Mouse (Mus musculus): ENCODE data around the gene Oscp1. TPM values are rescaled to one million over a fixed set of nuclear protein-coding genes. Genes with fewer than 3 reads are reported as not detected.
"Not testable (repeated sequence)": the region's sequence is repeated elsewhere in the genome, so short reads cannot be mapped to it uniquely, and the experiment has no call there.

Gene Oscp1
- total RNA-seq, 2 experiments from 2014 or later, result 49.7 to 55.3 TPM

DNA sequence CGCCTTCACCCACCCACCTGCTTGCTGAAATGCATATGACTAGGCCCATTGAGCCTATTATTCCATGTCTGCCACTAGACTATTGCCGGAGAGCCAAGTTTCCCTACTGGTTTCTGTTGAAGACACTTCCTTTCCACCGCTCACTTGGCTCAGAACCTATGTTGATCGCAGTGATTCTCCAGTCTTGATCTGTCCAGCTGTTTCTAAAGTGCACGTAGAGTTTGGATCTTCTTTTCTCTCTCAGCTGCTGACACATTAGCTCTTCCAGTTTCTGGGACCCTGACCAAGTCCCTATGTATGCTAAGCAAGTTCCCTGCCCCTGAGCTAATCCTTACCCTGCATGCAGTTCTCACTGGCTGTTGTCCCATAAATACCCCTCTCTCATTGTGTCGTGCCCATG is 19.5 kb downstream of the Oscp1 start:
- DNase-seq (ENCODE audit: low spot score in 2 of 2), result no peak
- intact Hi-C loops (cut with DNase I), result no loop called here

DNA sequence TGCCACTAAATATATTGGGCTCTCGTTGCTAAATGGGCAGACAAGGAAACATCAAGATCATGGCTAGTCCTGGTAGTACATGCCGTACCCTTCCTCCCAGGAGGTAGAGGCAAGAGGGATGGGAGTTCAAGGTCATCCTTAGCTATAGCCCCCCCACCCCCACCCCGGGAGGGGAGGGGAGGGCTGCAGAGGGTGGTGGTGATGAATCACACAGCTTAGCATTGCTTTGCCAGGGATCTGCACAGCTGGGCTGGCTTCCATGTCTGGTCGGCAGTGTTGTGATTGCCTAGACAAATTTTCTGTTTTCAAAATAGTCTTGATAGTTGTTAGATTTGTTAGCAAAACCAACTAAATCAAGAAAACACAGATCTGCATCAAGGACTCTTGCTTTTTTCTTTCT is 20.9 kb downstream of the Oscp1 start:
- no peak for DNase-seq (ENCODE audit: low spot score in 2 of 2)
- intact Hi-C loops (cut with DNase I), result no loop called here

GRCm38 (mm10) chr4:126081601-126082000 is 23.2 kb downstream of the Oscp1 start:
- no peak for DNase-seq (ENCODE audit: low spot score in 2 of 2)
- intact Hi-C loops (cut with DNase I), result no loop called here

DNA sequence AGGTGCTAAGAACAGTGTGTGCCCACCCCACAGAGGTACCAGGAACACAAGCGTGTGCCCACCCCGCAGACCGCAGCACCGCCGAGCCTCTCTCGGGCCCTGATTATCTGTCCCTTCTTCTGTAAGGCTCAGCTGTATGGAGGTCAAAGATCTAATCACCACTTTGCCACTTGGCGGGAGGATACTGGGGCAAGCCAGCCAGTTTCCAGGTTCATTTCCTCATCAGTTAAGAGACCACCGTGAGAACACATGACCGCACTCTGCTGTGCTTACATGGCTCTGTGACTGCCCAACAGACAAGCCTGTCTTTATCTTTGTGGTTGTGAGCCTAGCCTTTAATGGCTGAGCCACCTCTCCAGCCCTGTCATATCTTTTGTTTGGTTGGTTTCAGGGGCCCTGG is 24.7 kb downstream of the Oscp1 start:
- intact Hi-C loops (cut with DNase I), result no loop called here

DNA sequence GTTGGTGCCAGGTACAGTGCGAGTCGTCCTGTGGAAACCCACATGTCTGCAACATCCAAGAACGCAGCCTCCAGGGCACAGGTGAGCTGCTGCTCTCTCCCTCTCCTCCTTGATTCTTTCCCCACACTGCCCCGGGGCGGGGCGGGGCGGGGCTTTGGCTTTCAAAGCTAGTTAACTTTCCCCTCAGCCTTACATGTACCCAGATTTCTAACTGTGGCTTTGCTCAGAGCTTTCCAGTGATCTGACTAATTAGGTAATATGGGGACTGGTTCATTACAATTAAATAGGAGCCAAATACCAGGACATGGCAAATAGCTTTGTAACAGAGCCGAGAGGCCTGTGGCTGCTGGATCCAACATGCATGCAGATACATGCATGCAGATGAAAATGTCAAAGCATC is 26.0 kb downstream of the Oscp1 start:
- intact Hi-C loops (cut with DNase I), result no loop called here
- no peak for DNase-seq (ENCODE audit: low spot score in 2 of 2)

More for the DNA sequence above, 24.7 kb downstream of the Oscp1 start:
- no peak for DNase-seq (ENCODE audit: low spot score in 2 of 2)

- intact Hi-C loops (cut with DNase I), result loop anchor here (2.0 to 5.0 kb wide), 2 partner anchors 25 to 176 kb away; partner anchors contain the start of gene Trappc3
- DNase-seq (ENCODE audit: low spot score in 2 of 2), result peak; percentile 77 to 83
These were observed 27.7 kb downstream of the Oscp1 start for GRCm38 (mm10) chr4:126085996-126086576.

- DNase-seq (ENCODE audit: low spot score in 2 of 2), result no peak
- intact Hi-C loops (cut with DNase I), result no loop called here
These were observed 31.9 kb downstream of the Oscp1 start for GRCm38 (mm10) chr4:126090101-126090847.

GRCm38 (mm10) chr4:126090848-126091124 is 32.4 kb downstream of the Oscp1 start:
- intact Hi-C loops (cut with DNase I), result no loop called here
- no peak for DNase-seq (ENCODE audit: low spot score in 2 of 2)

GRCm38 (mm10) chr4:126091873-126092272 is 33.5 kb downstream of the Oscp1 start:
- no peak for DNase-seq (ENCODE audit: low spot score in 2 of 2)
- intact Hi-C loops (cut with DNase I), result no loop called here

GRCm38 (mm10) chr4:126095622-126096430 is 37.5 kb downstream of the Oscp1 start:
- DNase-seq (ENCODE audit: low spot score in 2 of 2); intact Hi-C loops (cut with DNase I): not testable (repeated sequence)

GRCm38 (mm10) chr4:126096464-126097111 is 38.2 kb downstream of the Oscp1 start, which contains the start of gene Lsm10:
TSS of gene Lsm10 (plus strand) at chr4:126096623.
- intact Hi-C loops (cut with DNase I), result no loop called here
- DNase-seq (ENCODE audit: low spot score in 2 of 2), result peak; percentile 96 to 98

DNA sequence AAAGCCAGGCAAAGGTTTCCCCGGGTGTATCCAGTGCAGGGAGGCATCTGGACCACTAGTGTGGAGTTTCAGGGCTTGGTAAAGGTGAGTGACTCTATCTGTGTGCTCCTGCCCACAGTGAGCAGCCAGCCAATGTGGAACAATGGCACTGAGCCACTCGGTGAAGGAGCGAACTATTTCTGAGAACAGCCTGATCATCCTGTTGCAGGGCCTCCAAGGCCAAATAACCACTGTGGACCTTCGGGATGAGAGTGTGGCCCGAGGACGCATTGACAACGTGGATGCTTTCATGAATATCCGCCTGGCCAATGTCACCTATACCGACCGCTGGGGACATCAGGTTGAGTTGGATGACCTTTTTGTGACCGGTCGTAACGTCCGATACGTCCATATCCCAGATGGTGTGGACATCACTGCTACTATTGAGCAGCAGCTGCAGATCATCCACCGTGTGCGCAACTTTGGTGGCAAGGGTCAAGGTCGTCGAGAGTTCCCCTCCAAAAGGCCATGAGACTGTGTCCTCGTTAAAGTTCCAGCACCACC is 39.4 kb downstream of the Oscp1 start:
- intact Hi-C loops (cut with DNase I), result no loop called here
- no peak for DNase-seq (ENCODE audit: low spot score in 2 of 2)

DNA sequence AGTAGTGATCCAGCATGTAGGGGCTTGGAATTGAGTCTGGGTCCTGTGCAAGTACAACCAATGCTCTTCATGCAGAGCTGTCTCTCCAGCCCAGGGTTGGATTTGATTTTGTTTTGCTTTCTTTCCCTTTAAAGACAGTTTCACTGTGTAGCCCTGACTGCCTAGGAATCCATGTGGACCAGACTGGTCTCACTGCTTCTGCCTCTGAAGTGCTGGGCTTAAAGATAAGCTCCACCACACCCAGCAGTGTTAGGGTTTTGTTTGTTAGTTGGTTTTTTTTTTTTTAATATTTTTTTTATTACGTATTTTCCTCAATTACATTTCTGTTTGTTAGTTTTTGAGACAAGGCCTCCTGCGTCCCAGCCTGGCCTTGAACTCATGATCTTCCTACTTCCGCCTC is 41.0 kb downstream of the Oscp1 start:
- no peak for DNase-seq (ENCODE audit: low spot score in 2 of 2)
- intact Hi-C loops (cut with DNase I), result no loop called here

- intact Hi-C loops (cut with DNase I), result no loop called here
These were observed 42.4 kb downstream of the Oscp1 start for GRCm38 (mm10) chr4:126100764-126101163.

GRCm38 (mm10) chr4:126102061-126102841 is 43.9 kb downstream of the Oscp1 start:
- intact Hi-C loops (cut with DNase I), result no loop called here
- DNase-seq (ENCODE audit: low spot score in 2 of 2), result peak in 1 of 2 experiments; percentile 22

More at GRCm38 (mm10) chr4:126100764-126101163, 42.4 kb downstream of the Oscp1 start:
- DNase-seq (ENCODE audit: low spot score in 2 of 2), result no peak

- peak; percentile 84 to 90 for DNase-seq (ENCODE audit: low spot score in 2 of 2)
- intact Hi-C loops (cut with DNase I), result no loop called here
These were observed 44.8 kb downstream of the Oscp1 start for GRCm38 (mm10) chr4:126103057-126103581.

DNA sequence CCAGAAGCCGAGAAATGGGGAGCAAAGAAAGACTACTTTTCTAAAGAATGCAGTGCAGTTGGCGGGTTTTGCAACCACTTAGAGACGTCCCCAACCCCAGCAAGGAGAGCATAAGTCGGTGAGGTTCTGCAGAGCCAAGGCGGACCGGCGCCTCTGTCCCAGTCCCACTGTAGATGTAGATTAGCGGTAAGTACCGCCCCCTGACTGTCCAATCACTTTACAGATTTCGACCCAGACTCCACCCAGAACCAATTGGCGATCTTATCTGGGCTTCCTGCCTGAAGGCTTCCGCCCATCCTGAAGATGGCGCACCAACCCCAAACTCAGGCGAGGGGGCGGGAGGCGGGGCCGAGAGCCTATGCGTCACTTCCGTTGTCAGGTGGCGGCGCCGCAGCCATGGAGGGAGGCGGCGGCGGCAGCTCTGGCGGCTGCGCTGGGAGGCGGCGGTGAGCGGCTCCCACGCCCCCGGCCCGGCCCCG is 45.3 kb downstream of the Oscp1 start, which contains the start of gene Stk40:
Gene Stk40, plus strand, starts transcription at position 368 of the 479 bp plus-strand sequence.
- intact Hi-C loops (cut with DNase I), result no loop called here
- DNase-seq (ENCODE audit: low spot score in 2 of 2), result peak; percentile 96 to 98

Measured in left cerebral cortex, postnatal 14 days (tissue).